Mouse (Mus musculus) lung, postnatal 0 days (tissue): ENCODE measurements around the gene Plekha5. TPM values are rescaled to one million over a fixed set of nuclear protein-coding genes. Genes with fewer than 3 reads are reported as not detected.
A peak's percentile ranks its signal among the peaks of the same experiment; 100 is the strongest.

Source experiments
- ATAC-seq: fragments of 200-750 bp; cut with Nextera tagmentation; 2 replicates; pipeline ENCODE4 v1.8.0; 2017; ENCODE audit warnings: moderate library complexity
- DNase-seq: peaks from one replicate; pipeline ENCODE4 v3.0.0-alpha.2; 2016; ENCODE audit warnings: low spot score
- H3K27ac ChIP-seq: fragments of 300-500 bp; sonication (generic); 2 replicates; pipeline ENCODE4 v1.5.1; 2014; ENCODE audit warnings: antibody characterized with exemption, mild to moderate bottlenecking, low read length, mixed read lengths
- H3K27me3 ChIP-seq: fragments of 300-500 bp; sonication (generic); replicated peaks from 2 replicates; pipeline ENCODE4 v1.6.1; 2014; ENCODE audit warnings: low read length, mixed read lengths; ENCODE audit not compliant: insufficient read depth
- H3K36me3 ChIP-seq: fragments of 300-500 bp; sonication (generic); 2 replicates; pipeline ENCODE4 v1.6.1; 2014; ENCODE audit warnings: low read length, mixed read lengths; ENCODE audit not compliant: insufficient read depth
- H3K4me1 ChIP-seq: fragments of 300-500 bp; sonication (generic); 2 replicates; pipeline ENCODE4 v1.6.1; 2014; ENCODE audit warnings: antibody characterized with exemption, low read depth, low read length, mixed read lengths; ENCODE audit not compliant: insufficient read depth
- H3K4me2 ChIP-seq: fragments of 300-500 bp; sonication (generic); replicated peaks from 2 replicates; pipeline ENCODE4 v1.6.1; 2014; ENCODE audit warnings: low read depth, mild to moderate bottlenecking, low read length, moderate library complexity, mixed read lengths
- H3K4me3 ChIP-seq: fragments of 300-500 bp; sonication (generic); 2 replicates; pipeline ENCODE4 v1.5.1; 2014; ENCODE audit warnings: low read depth, low read length
- H3K9ac ChIP-seq: fragments of 300-500 bp; sonication (generic); replicated peaks from 2 replicates; pipeline ENCODE4 v1.6.1; 2014; ENCODE audit warnings: low read depth, mild to moderate bottlenecking
- H3K9me3 ChIP-seq: fragments of 300-500 bp; sonication (generic); 2 replicates; pipeline ENCODE4 v1.6.1; 2016; ENCODE audit warnings: low read length, mixed read lengths
- CTCF ChIP-seq: IDR thresholded peaks from 2 replicates; pipeline ENCODE4 v1.5.1; 2016; ENCODE audit warnings: antibody characterized with exemption, mild to moderate bottlenecking
- EP300 ChIP-seq: IDR thresholded peaks from 2 replicates; pipeline ENCODE4 v1.6.1; 2016; ENCODE audit warnings: antibody characterized with exemption, mild to moderate bottlenecking, control low read depth
- WGBS: fragments of 180-500 bp; shearing (Covaris S2); extraction: QIAGEN DNeasy Blood & Tissue Kit; methylation state at CpG from one replicate; pipeline ENCODE4 v1.1.7; 2014; 5-methylcytosine and 5-hydroxymethylcytosine counted together
- polyA plus RNA-seq: library from polyadenylated mRNA; unstranded; fragments of >200 nt; fragmentation: Nextera tagmentation; extraction: Ambion mirVana; gene quantifications from 2 replicates; pipeline ENCODE4 v1.2.1, GENCODE M21; 2015

Plekha5 gene
- polyA plus RNA-seq, 1 experiment from 2014 or later = 22.1 TPM

GRCm38 (mm10) chr6:140432363-140432762 is 8.5 kb downstream of the Plekha5 start:
- Histone ChIP-seq H3K4me3 (no peak overlapping the region), H3K27me3 (no peaks in the 10 kb centered on the region), H3K9me3 (no peaks in the 10 kb centered on the region), H3K4me2 (no peak overlapping the region), H3K9ac (no peak overlapping the region), H3K27ac (no peak overlapping the region), H3K4me1 (no peaks in the 10 kb centered on the region), H3K36me3 (peaks cover 5% of the 10 kb centered on the region; the same call in 1 of the 2 replicates)
- TF ChIP-seq CTCF = no peak
- ATAC-seq = no peak
- 86% methylated on average over 9 of the region's 9 CpGs for WGBS
- DNase-seq = no peak

- Histone ChIP-seq H3K27me3 (no peaks in the 10 kb centered on the region), H3K4me1 (no peaks in the 10 kb centered on the region), H3K36me3 (no peaks in the 10 kb centered on the region), H3K4me3 (no peak overlapping the region), H3K9ac (no peak overlapping the region), H3K27ac (no peak overlapping the region), H3K4me2 (no peak overlapping the region), H3K9me3 (no peaks in the 10 kb centered on the region)
- DNase-seq = peak; percentile 61
- WGBS = 85% methylated on average over 5 of the region's 5 CpGs
- no peak for ATAC-seq
- TF ChIP-seq EP300 (no peak), CTCF (peak; percentile 86)
Observed at GRCm38 (mm10) chr6:140443374-140443773, 19.5 kb downstream of the Plekha5 start.

- Histone ChIP-seq H3K9ac (no peak overlapping the region), H3K27me3 (no peaks in the 10 kb centered on the region), H3K36me3 (no peaks in the 10 kb centered on the region), H3K4me1 (no peaks in the 10 kb centered on the region), H3K4me3 (no peak overlapping the region), H3K4me2 (no peak overlapping the region), H3K9me3 (no peaks in the 10 kb centered on the region), H3K27ac (no peak overlapping the region)
- DNase-seq (no peak), ATAC-seq (no peak)
- 85% methylated on average over 7 of the region's 7 CpGs for WGBS
- no peak for TF ChIP-seq EP300
- no peak for TF ChIP-seq CTCF
Observed at GRCm38 (mm10) chr6:140444147-140444546, 20.3 kb downstream of the Plekha5 start.

GRCm38 (mm10) chr6:140444855-140445465 is 21.1 kb downstream of the Plekha5 start:
- WGBS = 50% methylated on average over 10 of the region's 10 CpGs
- Histone ChIP-seq H3K27ac (no peak overlapping the region), H3K4me1 (no peaks in the 10 kb centered on the region)

GRCm38 (mm10) chr6:140448010-140448739 is 24.3 kb downstream of the Plekha5 start:
- Histone ChIP-seq H3K27me3 (no peaks in the 10 kb centered on the region), H3K4me2 (no peak overlapping the region), H3K9ac (no peak overlapping the region), H3K27ac (no peak overlapping the region), H3K9me3 (no peaks in the 10 kb centered on the region), H3K4me3 (no peak overlapping the region), H3K36me3 (no peaks in the 10 kb centered on the region), H3K4me1 (no peaks in the 10 kb centered on the region)
- DNase-seq (no peak), ATAC-seq (no peak)
- 91% methylated on average over 21 of the region's 21 CpGs for WGBS
- TF ChIP-seq EP300 (no peak), CTCF (no peak)

More at GRCm38 (mm10) chr6:140444855-140445465, 21.1 kb downstream of the Plekha5 start:
- Histone ChIP-seq H3K9ac (no peak overlapping the region), H3K9me3 (no peaks in the 10 kb centered on the region), H3K27me3 (no peaks in the 10 kb centered on the region), H3K36me3 (no peaks in the 10 kb centered on the region), H3K4me2 (no peak overlapping the region), H3K4me3 (no peak overlapping the region)
- DNase-seq (no peak), ATAC-seq (no peak)
- TF ChIP-seq EP300 (no peak), CTCF (no peak)

- Histone ChIP-seq H3K36me3 (no peaks in the 10 kb centered on the region), H3K4me3 (no peak overlapping the region), H3K9me3 (no peaks in the 10 kb centered on the region), H3K27ac (no peak overlapping the region), H3K4me1 (no peaks in the 10 kb centered on the region), H3K27me3 (no peaks in the 10 kb centered on the region), H3K4me2 (no peak overlapping the region), H3K9ac (no peak overlapping the region)
- 87% methylated on average over 5 of the region's 5 CpGs for WGBS
- no peak for DNase-seq
- TF ChIP-seq CTCF = no peak
- no peak for ATAC-seq
Observed at GRCm38 (mm10) chr6:140450693-140451092, 26.8 kb downstream of the Plekha5 start.
